Mouse (Mus musculus): ENCODE results near the gene Klf6. TPM values are rescaled to one million over a fixed set of nuclear protein-coding genes. Genes with fewer than 3 reads are reported as not detected.

Gene Klf6
- total and polyA plus RNA-seq, 3 experiments: 26.3 to 104 (median 101) TPM

- ATAC-seq (ENCODE audit: extremely low read depth, insufficient number of reproducible peaks, low FRiP score, poor library complexity, severe bottlenecking) (no peak), DNase-seq (ENCODE audit: low spot score) (no peak)
- Histone ChIP-seq H3K36me3 (replicated peaks) (no peaks in the 10 kb centered on the region), H3K4me1 (ENCODE audit: insufficient read depth, low read depth, low read length) (peaks cover 48% of the 10 kb centered on the region), H3K4me3 (ENCODE audit: low read depth, low read length) (no peak overlapping the region), H3K27me3 (ENCODE audit: insufficient read depth, low read length) (no peaks in the 10 kb centered on the region), H3K9me3 (replicated peaks) (no peaks in the 10 kb centered on the region)
- TF ChIP-seq GATA2 (IDR thresholded peaks at IDR 0.05; ENCODE audit: borderline replicate concordance, low read depth, low read length): no peak
Measured at GRCm38 (mm10) chr13:5843829-5844228, 17.5 kb upstream of the Klf6 start.

DNA sequence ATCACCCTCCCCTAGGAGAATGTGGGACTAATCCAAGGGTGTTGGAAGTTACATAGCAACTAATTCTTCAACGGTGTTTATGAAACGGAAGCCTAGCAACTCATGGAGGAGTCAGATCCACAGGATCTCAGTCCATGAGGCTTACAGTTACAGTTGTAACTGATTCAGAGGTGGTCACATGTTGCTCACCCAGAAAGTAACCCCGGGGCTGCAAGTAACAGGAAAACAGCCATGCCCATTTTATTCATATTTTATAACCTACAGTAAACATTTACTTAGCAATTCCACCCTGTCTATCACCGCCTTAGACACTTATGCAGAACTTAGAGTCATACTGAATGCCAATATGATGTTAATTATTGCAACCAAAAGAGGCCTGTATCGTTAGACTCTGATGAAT is 16.9 kb upstream of the Klf6 start:
- no peak for DNase-seq (ENCODE audit: low spot score)

GRCm38 (mm10) chr13:5845161-5845590 is 16.1 kb upstream of the Klf6 start:
- ATAC-seq (ENCODE audit: extremely low read depth, insufficient number of reproducible peaks, low FRiP score, poor library complexity, severe bottlenecking): peak; percentile 66
- DNase-seq (ENCODE audit: low spot score): no peak
- Histone ChIP-seq H3K27me3 (ENCODE audit: insufficient read depth, low read length) (no peaks in the 10 kb centered on the region), H3K4me3 (ENCODE audit: low read depth, low read length) (no peak overlapping the region; the same call in 1 of the 2 replicates), H3K36me3 (replicated peaks) (no peaks in the 10 kb centered on the region), H3K4me1 (ENCODE audit: insufficient read depth, low read depth, low read length) (peaks cover 61% of the 10 kb centered on the region), H3K9me3 (replicated peaks) (no peaks in the 10 kb centered on the region)
- TF ChIP-seq TAL1 (conservative IDR thresholded peaks at IDR 0.05; ENCODE audit: low read depth, low read length): no peak
- no peak for TF ChIP-seq POLR2AphosphoS5 (IDR thresholded peaks at IDR 0.05; ENCODE audit: insufficient replicate concordance, low read depth, low read length)
- peak; percentile 96; the same call in 1 of the 2 replicates for TF ChIP-seq GATA2 (IDR thresholded peaks at IDR 0.05; ENCODE audit: borderline replicate concordance, low read depth, low read length)

More for the DNA sequence above, 16.9 kb upstream of the Klf6 start:
- no peak for ATAC-seq (ENCODE audit: extremely low read depth, insufficient number of reproducible peaks, low FRiP score, poor library complexity, severe bottlenecking)
- no peaks in the 10 kb centered on the region for H3K27me3 ChIP-seq (ENCODE audit: insufficient read depth, low read length)
- H3K4me1 ChIP-seq (ENCODE audit: insufficient read depth, low read depth, low read length): peaks cover 53% of the 10 kb centered on the region
- no peak overlapping the region for H3K4me3 ChIP-seq (ENCODE audit: low read depth, low read length)
- TF ChIP-seq TAL1 (conservative IDR thresholded peaks at IDR 0.05; ENCODE audit: low read depth, low read length): no peak
- TF ChIP-seq CTCF (IDR thresholded peaks at IDR 0.05; ENCODE audit: low read depth, low read length): no peak
- no peak for TF ChIP-seq POLR2AphosphoS5 (IDR thresholded peaks at IDR 0.05; ENCODE audit: insufficient replicate concordance, low read depth, low read length)
- no peak for TF ChIP-seq GATA1 (IDR thresholded peaks at IDR 0.05; ENCODE audit: borderline replicate concordance, low read length)
- no peak for TF ChIP-seq GATA2 (IDR thresholded peaks at IDR 0.05; ENCODE audit: borderline replicate concordance, low read depth, low read length)
- H3K9me3 ChIP-seq (replicated peaks): no peaks in the 10 kb centered on the region
- no peaks in the 10 kb centered on the region for H3K36me3 ChIP-seq (replicated peaks)

- H3K9me3 ChIP-seq (replicated peaks): no peaks in the 10 kb centered on the region
- no peak for TF ChIP-seq GATA1 (IDR thresholded peaks at IDR 0.05; ENCODE audit: borderline replicate concordance, low read length)
- no peak for TF ChIP-seq POLR2AphosphoS5 (IDR thresholded peaks at IDR 0.05; ENCODE audit: insufficient replicate concordance, low read depth, low read length)
- no peak for TF ChIP-seq TAL1 (conservative IDR thresholded peaks at IDR 0.05; ENCODE audit: low read depth, low read length)
- no peak for TF ChIP-seq CTCF (IDR thresholded peaks at IDR 0.05; ENCODE audit: low read depth, low read length)
- no peak for TF ChIP-seq GATA2 (IDR thresholded peaks at IDR 0.05; ENCODE audit: borderline replicate concordance, low read depth, low read length)
- ATAC-seq (ENCODE audit: extremely low read depth, insufficient number of reproducible peaks, low FRiP score, poor library complexity, severe bottlenecking): peak; percentile 63; the same call in 1 of the 2 replicates
- H3K36me3 ChIP-seq (replicated peaks): no peaks in the 10 kb centered on the region
- no peak overlapping the region; the same call in 1 of the 2 replicates for H3K4me3 ChIP-seq (ENCODE audit: low read depth, low read length)
- H3K4me1 ChIP-seq (ENCODE audit: insufficient read depth, low read depth, low read length): peaks cover 64% of the 10 kb centered on the region
- no peak for DNase-seq (ENCODE audit: low spot score)
- H3K27me3 ChIP-seq (ENCODE audit: insufficient read depth, low read length): no peaks in the 10 kb centered on the region
Measured at GRCm38 (mm10) chr13:5845605-5846004, 15.7 kb upstream of the Klf6 start.

GRCm38 (mm10) chr13:5846860-5847259 is 14.4 kb upstream of the Klf6 start:
- H3K9me3 ChIP-seq (replicated peaks): no peaks in the 10 kb centered on the region
- no peaks in the 10 kb centered on the region for H3K27me3 ChIP-seq (ENCODE audit: insufficient read depth, low read length)
- peaks cover 72% of the 10 kb centered on the region for H3K4me1 ChIP-seq (ENCODE audit: insufficient read depth, low read depth, low read length)
- no peak for DNase-seq (ENCODE audit: low spot score)
- TF ChIP-seq POLR2AphosphoS5 (IDR thresholded peaks at IDR 0.05; ENCODE audit: insufficient replicate concordance, low read depth, low read length) (no peak), GATA1 (IDR thresholded peaks at IDR 0.05; ENCODE audit: borderline replicate concordance, low read length) (no peak), GATA2 (IDR thresholded peaks at IDR 0.05; ENCODE audit: borderline replicate concordance, low read depth, low read length) (no peak), CTCF (IDR thresholded peaks at IDR 0.05; ENCODE audit: low read depth, low read length) (no peak), TAL1 (conservative IDR thresholded peaks at IDR 0.05; ENCODE audit: low read depth, low read length) (no peak)
- H3K4me3 ChIP-seq (ENCODE audit: low read depth, low read length): peak overlapping the region; percentile 41; the same call in 1 of the 2 replicates
- no peaks in the 10 kb centered on the region for H3K36me3 ChIP-seq (replicated peaks)
- no peak for ATAC-seq (ENCODE audit: extremely low read depth, insufficient number of reproducible peaks, low FRiP score, poor library complexity, severe bottlenecking)

GRCm38 (mm10) chr13:5847736-5848135 is 13.5 kb upstream of the Klf6 start:
- Histone ChIP-seq H3K4me1 (ENCODE audit: insufficient read depth, low read depth, low read length) (peaks cover 75% of the 10 kb centered on the region), H3K9me3 (replicated peaks) (no peaks in the 10 kb centered on the region), H3K4me3 (ENCODE audit: low read depth, low read length) (no peak overlapping the region), H3K36me3 (replicated peaks) (no peaks in the 10 kb centered on the region), H3K27me3 (ENCODE audit: insufficient read depth, low read length) (no peaks in the 10 kb centered on the region)
- TF ChIP-seq TAL1 (conservative IDR thresholded peaks at IDR 0.05; ENCODE audit: low read depth, low read length) (peak; percentile 60), GATA2 (IDR thresholded peaks at IDR 0.05; ENCODE audit: borderline replicate concordance, low read depth, low read length) (no peak)
- DNase-seq (ENCODE audit: low spot score) (no peak), ATAC-seq (ENCODE audit: extremely low read depth, insufficient number of reproducible peaks, low FRiP score, poor library complexity, severe bottlenecking) (peak; percentile 38)

- ATAC-seq (ENCODE audit: extremely low read depth, insufficient number of reproducible peaks, low FRiP score, poor library complexity, severe bottlenecking) (no peak), DNase-seq (ENCODE audit: low spot score) (peak; percentile 54)
- peaks cover 3% of the 10 kb centered on the region; the same call in 1 of the 2 replicates for H3K27me3 ChIP-seq (ENCODE audit: insufficient read depth, low read length)
- no peaks in the 10 kb centered on the region for H3K9me3 ChIP-seq (replicated peaks)
- peak overlapping the region; percentile 85 for H3K4me3 ChIP-seq (ENCODE audit: low read depth, low read length)
- TF ChIP-seq GATA1 (IDR thresholded peaks at IDR 0.05; ENCODE audit: borderline replicate concordance, low read length) (no peak), TAL1 (conservative IDR thresholded peaks at IDR 0.05; ENCODE audit: low read depth, low read length) (no peak), CTCF (IDR thresholded peaks at IDR 0.05; ENCODE audit: low read depth, low read length) (no peak), GATA2 (IDR thresholded peaks at IDR 0.05; ENCODE audit: borderline replicate concordance, low read depth, low read length) (no peak), POLR2AphosphoS5 (IDR thresholded peaks at IDR 0.05; ENCODE audit: insufficient replicate concordance, low read depth, low read length) (peak; percentile 93; the same call in 1 of the 2 replicates)
- H3K36me3 ChIP-seq (replicated peaks): peaks cover 15% of the 10 kb centered on the region
- peaks cover 46% of the 10 kb centered on the region for H3K4me1 ChIP-seq (ENCODE audit: insufficient read depth, low read depth, low read length)
Measured at GRCm38 (mm10) chr13:5860651-5861156, 578 bp upstream of the Klf6 start.

Data from G1E (cell line).